Mouse (Mus musculus): ENCODE data around the gene Eps8. TPM values are rescaled to one million over a fixed set of nuclear protein-coding genes. Genes with fewer than 3 reads are reported as not detected.

The Eps8 gene
- polyA plus RNA-seq, 1 experiment: 23.0 TPM

- peaks cover 7% of the 10 kb centered on the region; the same call in 1 of the 2 replicates for H3K4me1 ChIP-seq (ENCODE audit: control insufficient read depth, insufficient read depth, low read length)
- no peak overlapping the region for H3K4me3 ChIP-seq (ENCODE audit: insufficient read depth, low read length)
- no peak for TF ChIP-seq CTCF (IDR thresholded peaks at IDR 0.05; ENCODE audit: extremely low read depth, insufficient read depth, low read length)
- no peak for TF ChIP-seq POLR2A (IDR thresholded peaks at IDR 0.05; ENCODE audit: extremely low read depth, insufficient read depth, low read length)
- H3K27ac ChIP-seq (ENCODE audit: insufficient read depth, low read length): no peak overlapping the region
Measured at GRCm38 (mm10) chr6:137546101-137546500, 108.6 kb downstream of the Eps8 start.

DNA sequence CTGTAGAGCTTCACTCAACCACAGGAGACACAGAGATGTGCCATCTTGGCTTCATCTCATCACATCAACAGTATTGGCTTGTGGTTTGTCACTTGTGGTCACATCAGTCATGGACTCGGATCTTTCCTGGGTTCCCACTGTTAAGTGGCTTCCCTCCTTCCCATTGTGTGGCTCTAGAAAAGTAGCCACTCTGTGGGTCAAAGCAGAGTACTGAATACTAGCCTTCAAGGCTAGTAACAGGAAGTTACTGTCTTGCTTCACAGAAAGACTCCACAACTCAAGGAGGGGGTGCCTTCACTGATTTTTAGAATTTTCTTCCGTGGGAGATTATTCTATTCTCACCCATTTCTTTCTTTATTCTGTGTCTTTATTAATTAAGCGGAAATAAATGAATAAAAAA, 109.3 kb downstream of the Eps8 start:
- H3K4me3 ChIP-seq (ENCODE audit: insufficient read depth, low read length): no peak overlapping the region
- H3K4me1 ChIP-seq (ENCODE audit: control insufficient read depth, insufficient read depth, low read length): peaks cover 7% of the 10 kb centered on the region; the same call in 1 of the 2 replicates
- peak overlapping the region; percentile 45 for H3K27ac ChIP-seq (ENCODE audit: insufficient read depth, low read length)
- TF ChIP-seq POLR2A (IDR thresholded peaks at IDR 0.05; ENCODE audit: extremely low read depth, insufficient read depth, low read length): no peak
- TF ChIP-seq CTCF (IDR thresholded peaks at IDR 0.05; ENCODE audit: extremely low read depth, insufficient read depth, low read length): no peak

DNA sequence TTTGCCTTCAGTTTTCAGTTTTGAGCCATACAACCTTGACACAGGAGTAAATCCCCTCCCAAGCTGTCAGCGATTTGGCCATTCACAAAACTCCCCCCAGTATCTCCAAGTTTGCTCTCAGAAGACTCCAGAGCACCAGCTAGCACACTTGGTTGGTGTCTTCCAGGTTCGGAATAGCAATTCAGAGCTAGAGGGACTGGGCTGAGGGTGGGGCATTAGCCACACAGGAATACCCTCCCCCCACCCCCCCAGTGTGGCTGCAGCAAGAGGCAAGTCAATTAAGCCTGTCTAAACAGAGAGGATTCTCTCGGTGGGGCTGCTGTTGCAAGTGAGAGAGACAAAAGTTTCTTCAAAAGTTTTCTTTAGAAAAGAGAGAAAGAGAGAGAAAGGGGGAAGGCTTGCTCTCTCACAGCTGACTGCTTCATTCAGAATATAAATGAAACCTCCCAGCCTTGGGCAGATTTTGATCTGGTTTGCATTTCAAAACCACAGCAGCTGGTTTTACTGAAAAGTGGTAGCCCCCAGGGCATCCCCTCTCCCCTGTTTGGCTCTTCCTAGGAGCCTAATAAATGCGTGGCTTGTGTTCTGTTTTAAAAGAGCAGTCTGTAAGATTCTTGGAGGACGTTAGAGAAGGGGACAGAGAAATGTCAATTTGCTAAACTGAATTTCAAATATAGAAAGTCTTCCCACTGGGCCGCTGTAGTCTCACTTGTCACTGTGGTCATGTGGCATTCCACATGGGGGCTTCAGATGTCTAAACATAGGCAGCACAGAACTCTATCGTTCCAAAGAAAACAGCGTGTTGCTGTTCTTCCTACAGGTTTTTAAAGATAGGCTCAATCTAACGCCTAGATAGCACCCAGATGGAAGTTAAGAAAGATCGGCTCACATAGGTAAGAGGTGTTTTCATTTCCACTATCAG, 112.2 kb downstream of the Eps8 start:
- Histone ChIP-seq H3K4me1 (ENCODE audit: control insufficient read depth, insufficient read depth, low read length) (peaks cover 7% of the 10 kb centered on the region; the same call in 1 of the 2 replicates), H3K27ac (ENCODE audit: insufficient read depth, low read length) (peak overlapping the region; percentile 40; the same call in 1 of the 2 replicates), H3K4me3 (ENCODE audit: insufficient read depth, low read length) (no peak overlapping the region)
- TF ChIP-seq POLR2A (IDR thresholded peaks at IDR 0.05; ENCODE audit: extremely low read depth, insufficient read depth, low read length) (no peak), CTCF (IDR thresholded peaks at IDR 0.05; ENCODE audit: extremely low read depth, insufficient read depth, low read length) (no peak)

DNA sequence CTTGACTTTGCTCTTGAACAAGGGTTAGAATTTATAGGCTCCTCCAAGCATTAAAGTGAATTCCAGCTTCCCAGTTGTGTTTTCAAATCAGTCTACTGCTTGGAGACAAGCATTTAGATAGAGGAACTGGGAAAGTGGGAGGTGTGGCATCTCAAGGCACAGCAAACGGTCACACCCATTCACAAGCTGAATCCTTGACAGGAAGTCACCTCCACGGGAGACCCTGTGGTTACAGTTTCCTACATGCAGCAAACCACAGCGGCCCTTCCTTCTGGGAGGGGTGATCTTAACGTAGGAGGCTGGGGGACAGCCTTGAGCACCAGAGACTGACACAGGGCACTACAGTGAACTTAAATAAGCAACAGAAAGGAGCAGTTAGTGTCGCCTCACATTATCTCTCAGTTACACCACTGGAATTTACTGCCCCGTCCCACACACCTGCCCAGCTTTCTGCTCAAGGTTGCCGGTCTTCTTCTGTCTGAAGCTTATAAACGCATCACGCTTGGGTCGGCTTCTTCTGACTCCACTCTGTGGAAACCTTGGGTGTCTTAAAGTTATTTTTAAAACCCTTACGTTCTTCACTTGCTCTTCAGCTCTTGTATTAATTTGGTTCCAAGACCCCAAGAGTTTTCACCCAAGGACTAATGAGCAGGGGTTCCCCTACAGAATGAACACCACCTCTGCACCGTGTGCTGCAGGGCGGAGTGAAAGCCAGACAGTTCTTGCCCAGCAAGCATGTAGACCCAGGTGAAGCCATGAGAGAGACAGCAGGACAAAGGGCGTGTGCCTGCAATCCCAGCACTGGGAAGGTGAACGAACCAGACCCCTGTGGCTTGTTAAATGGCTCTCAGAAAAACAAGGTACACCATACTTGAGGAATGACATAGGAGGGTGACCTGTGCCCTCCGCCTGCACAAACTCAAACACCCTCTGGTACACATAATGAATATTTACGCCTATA, 113.2 kb downstream of the Eps8 start:
- peaks cover 7% of the 10 kb centered on the region; the same call in 1 of the 2 replicates for H3K4me1 ChIP-seq (ENCODE audit: control insufficient read depth, insufficient read depth, low read length)
- no peak overlapping the region for H3K27ac ChIP-seq (ENCODE audit: insufficient read depth, low read length)
- no peak overlapping the region for H3K4me3 ChIP-seq (ENCODE audit: insufficient read depth, low read length)
- TF ChIP-seq CTCF (IDR thresholded peaks at IDR 0.05; ENCODE audit: extremely low read depth, insufficient read depth, low read length) (no peak), POLR2A (IDR thresholded peaks at IDR 0.05; ENCODE audit: extremely low read depth, insufficient read depth, low read length) (no peak)

DNA sequence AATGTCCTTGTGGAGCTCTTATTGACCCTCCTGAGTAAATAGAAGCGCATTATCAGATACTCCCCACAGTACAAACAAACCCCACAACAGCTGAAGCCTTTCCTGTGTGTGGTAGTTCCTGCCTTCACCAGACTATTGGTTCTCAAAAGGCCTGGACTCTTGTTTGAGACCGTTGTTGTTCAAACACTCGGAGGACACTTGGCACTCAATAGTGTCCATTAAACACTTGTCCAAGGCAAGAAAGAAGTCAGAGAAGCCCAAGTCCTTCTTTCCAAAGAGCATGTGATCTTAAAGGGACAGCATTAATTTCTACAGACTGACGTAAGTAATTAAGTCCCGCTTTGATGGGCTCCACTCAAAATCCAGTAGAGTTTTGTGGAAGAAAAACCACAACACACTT, 113.9 kb downstream of the Eps8 start:
- no peak overlapping the region for H3K27ac ChIP-seq (ENCODE audit: insufficient read depth, low read length)
- H3K4me1 ChIP-seq (ENCODE audit: control insufficient read depth, insufficient read depth, low read length): peaks cover 7% of the 10 kb centered on the region; the same call in 1 of the 2 replicates
- TF ChIP-seq POLR2A (IDR thresholded peaks at IDR 0.05; ENCODE audit: extremely low read depth, insufficient read depth, low read length) (no peak), CTCF (IDR thresholded peaks at IDR 0.05; ENCODE audit: extremely low read depth, insufficient read depth, low read length) (no peak)
- no peak overlapping the region for H3K4me3 ChIP-seq (ENCODE audit: insufficient read depth, low read length)

DNA sequence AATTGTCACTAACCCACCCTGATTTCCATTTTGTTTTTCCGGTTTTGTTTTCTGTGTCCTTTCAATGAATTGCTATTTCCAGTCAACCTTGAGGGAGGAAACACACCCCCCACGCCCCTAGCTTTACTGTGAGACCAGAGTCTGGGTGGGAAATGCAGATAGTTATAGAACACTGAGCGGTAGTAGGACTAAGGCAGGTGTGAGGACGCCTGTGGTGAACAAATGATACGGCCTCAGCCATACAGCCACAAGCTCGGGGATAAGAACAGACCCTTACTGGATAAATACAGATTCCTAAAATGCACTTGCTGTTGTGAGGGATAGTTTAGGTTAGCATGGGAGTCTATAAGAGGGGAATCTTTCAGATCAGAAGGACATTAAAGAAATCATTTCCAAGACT, 114.3 kb downstream of the Eps8 start:
- H3K27ac ChIP-seq (ENCODE audit: insufficient read depth, low read length): no peak overlapping the region
- H3K4me3 ChIP-seq (ENCODE audit: insufficient read depth, low read length): no peak overlapping the region
- peaks cover 7% of the 10 kb centered on the region; the same call in 1 of the 2 replicates for H3K4me1 ChIP-seq (ENCODE audit: control insufficient read depth, insufficient read depth, low read length)
- TF ChIP-seq POLR2A (IDR thresholded peaks at IDR 0.05; ENCODE audit: extremely low read depth, insufficient read depth, low read length) (no peak), CTCF (IDR thresholded peaks at IDR 0.05; ENCODE audit: extremely low read depth, insufficient read depth, low read length) (no peak)

- TF ChIP-seq POLR2A (IDR thresholded peaks at IDR 0.05; ENCODE audit: extremely low read depth, insufficient read depth, low read length): no peak
- no peak for TF ChIP-seq CTCF (IDR thresholded peaks at IDR 0.05; ENCODE audit: extremely low read depth, insufficient read depth, low read length)
- no peak overlapping the region for H3K27ac ChIP-seq (ENCODE audit: insufficient read depth, low read length)
- H3K4me3 ChIP-seq (ENCODE audit: insufficient read depth, low read length): no peak overlapping the region
- peaks cover 7% of the 10 kb centered on the region; the same call in 1 of the 2 replicates for H3K4me1 ChIP-seq (ENCODE audit: control insufficient read depth, insufficient read depth, low read length)
Measured at GRCm38 (mm10) chr6:137539219-137539618, 115.5 kb downstream of the Eps8 start.

DNA sequence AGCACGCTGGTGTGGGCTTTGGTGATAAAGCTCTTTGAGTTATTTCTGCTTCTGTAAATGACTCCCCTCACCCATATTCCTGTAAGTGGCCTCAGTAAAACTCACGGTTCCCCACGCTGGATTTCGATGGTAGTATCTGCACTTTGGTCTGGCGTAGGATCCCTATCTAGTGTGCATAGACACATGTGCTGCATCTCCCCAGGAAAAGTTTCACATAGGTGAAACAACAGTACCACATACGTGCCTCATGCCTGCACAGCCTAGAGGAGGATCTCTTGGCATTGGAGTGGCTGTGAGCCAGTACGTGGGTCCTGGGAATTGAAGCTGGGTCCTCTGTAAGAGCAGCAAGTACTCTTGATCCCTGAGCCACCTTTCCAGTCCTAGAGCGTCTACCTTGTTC, 121.9 kb downstream of the Eps8 start:
- H3K4me1 ChIP-seq (ENCODE audit: control insufficient read depth, insufficient read depth, low read length): no peaks in the 10 kb centered on the region
- TF ChIP-seq POLR2A (IDR thresholded peaks at IDR 0.05; ENCODE audit: extremely low read depth, insufficient read depth, low read length): no peak
- no peak for TF ChIP-seq CTCF (IDR thresholded peaks at IDR 0.05; ENCODE audit: extremely low read depth, insufficient read depth, low read length)
- H3K4me3 ChIP-seq (ENCODE audit: insufficient read depth, low read length): no peak overlapping the region
- H3K27ac ChIP-seq (ENCODE audit: insufficient read depth, low read length): no peak overlapping the region

- no peaks in the 10 kb centered on the region for H3K4me1 ChIP-seq (ENCODE audit: control insufficient read depth, insufficient read depth, low read length)
- no peak overlapping the region for H3K27ac ChIP-seq (ENCODE audit: insufficient read depth, low read length)
- no peak overlapping the region for H3K4me3 ChIP-seq (ENCODE audit: insufficient read depth, low read length)
- TF ChIP-seq POLR2A (IDR thresholded peaks at IDR 0.05; ENCODE audit: extremely low read depth, insufficient read depth, low read length): no peak
- TF ChIP-seq CTCF (IDR thresholded peaks at IDR 0.05; ENCODE audit: extremely low read depth, insufficient read depth, low read length): no peak
Measured at GRCm38 (mm10) chr6:137525769-137526168, 128.9 kb downstream of the Eps8 start.

Measured in cortical plate, adult 2 months (tissue).